Mouse (Mus musculus) bone marrow macrophage, adult 2 months (primary cell): ENCODE data around the gene Gatad2b.

Experiments used
- CTCF ChIP-seq: IDR thresholded peaks from 2 replicates; pipeline ENCODE4 v1.5.1; 2012; ENCODE audit warnings: low read depth, mild to moderate bottlenecking, low read length, moderate library complexity
- POLR2A ChIP-seq: IDR thresholded peaks from 2 replicates; pipeline ENCODE4 v1.6.1; 2012; ENCODE audit warnings: mild to moderate bottlenecking, low read depth, low read length, borderline replicate concordance

DNA sequence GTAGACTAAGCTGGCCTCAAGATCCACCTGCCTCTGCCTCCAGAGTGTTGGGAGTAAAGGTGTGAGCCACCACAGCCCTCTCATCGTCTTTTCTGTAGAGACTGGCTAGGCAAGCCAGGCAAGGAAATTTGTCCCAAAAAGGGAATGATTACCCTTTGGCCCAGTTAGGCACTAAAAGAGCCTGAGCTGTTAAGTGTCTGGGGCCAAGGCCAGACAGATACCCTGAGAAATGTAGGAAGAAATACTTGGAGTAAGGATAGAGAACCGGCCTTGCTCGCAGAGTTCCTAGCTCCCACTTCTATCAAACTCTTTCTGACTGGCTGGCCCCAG, 45.4 kb upstream of the Gatad2b start:
- TF ChIP-seq CTCF (no peak), POLR2A (no peak)
